Mouse (Mus musculus) limb, embryonic 15.5 days (tissue): ENCODE measurements around the gene Scgb1a1. TPM values are rescaled to one million over a fixed set of nuclear protein-coding genes. Genes with fewer than 3 reads are reported as not detected.
"Not testable (repeated sequence)": the region's sequence is repeated elsewhere in the genome, so short reads cannot be mapped to it uniquely, and the experiment has no call there.

Experiments used
- ATAC-seq: fragments of 200-750 bp; cut with Nextera tagmentation; 2 replicates; pipeline ENCODE4 v1.8.0; 2017; ENCODE audit warnings: low read depth, moderate TSS enrichment; ENCODE audit not compliant: insufficient number of reproducible peaks, low FRiP score, low TSS enrichment
- H3K27ac ChIP-seq: fragments of 300-500 bp; sonication (generic); 2 replicates; pipeline ENCODE4 v1.5.1; 2015; ENCODE audit warnings: moderate library complexity, mild to moderate bottlenecking, inconsistent platforms
- H3K27me3 ChIP-seq: fragments of 300-500 bp; sonication (generic); 2 replicates; pipeline ENCODE4 v1.6.1; 2015; ENCODE audit warnings: inconsistent platforms
- H3K36me3 ChIP-seq: fragments of 300-500 bp; sonication (generic); 2 replicates; pipeline ENCODE4 v1.6.1; 2015; ENCODE audit warnings: inconsistent platforms
- H3K4me1 ChIP-seq: fragments of 300-500 bp; sonication (generic); 2 replicates; pipeline ENCODE4 v1.6.1; 2015; ENCODE audit warnings: inconsistent platforms
- H3K4me2 ChIP-seq: fragments of 300-500 bp; sonication (generic); 2 replicates; pipeline ENCODE4 v1.6.1; 2015; ENCODE audit warnings: mild to moderate bottlenecking, inconsistent platforms
- H3K4me3 ChIP-seq: fragments of 300-500 bp; sonication (generic); 2 replicates; pipeline ENCODE4 v1.5.1; 2015; ENCODE audit warnings: mild to moderate bottlenecking, inconsistent platforms
- H3K9ac ChIP-seq: fragments of 300-500 bp; sonication (generic); 2 replicates; pipeline ENCODE4 v1.6.1; 2015; ENCODE audit warnings: inconsistent platforms
- H3K9me3 ChIP-seq: fragments of 300-500 bp; sonication (generic); 2 replicates; pipeline ENCODE4 v1.6.1; 2016; ENCODE audit warnings: inconsistent platforms
- WGBS: fragments of 180-500 bp; shearing (Covaris S2); methylation state at CpG from one replicate; pipeline ENCODE4 v1.1.7; 2015; 5-methylcytosine and 5-hydroxymethylcytosine counted together
- polyA plus RNA-seq: library from polyadenylated mRNA; unstranded; fragments of >200 nt; fragmentation: Nextera tagmentation; extraction: Ambion mirVana; gene quantifications from 2 replicates; pipeline ENCODE4 v1.2.1, GENCODE M21; 2015

The Scgb1a1 gene
- polyA plus RNA-seq, 1 experiment from 2014 or later = 1.2 TPM

DNA sequence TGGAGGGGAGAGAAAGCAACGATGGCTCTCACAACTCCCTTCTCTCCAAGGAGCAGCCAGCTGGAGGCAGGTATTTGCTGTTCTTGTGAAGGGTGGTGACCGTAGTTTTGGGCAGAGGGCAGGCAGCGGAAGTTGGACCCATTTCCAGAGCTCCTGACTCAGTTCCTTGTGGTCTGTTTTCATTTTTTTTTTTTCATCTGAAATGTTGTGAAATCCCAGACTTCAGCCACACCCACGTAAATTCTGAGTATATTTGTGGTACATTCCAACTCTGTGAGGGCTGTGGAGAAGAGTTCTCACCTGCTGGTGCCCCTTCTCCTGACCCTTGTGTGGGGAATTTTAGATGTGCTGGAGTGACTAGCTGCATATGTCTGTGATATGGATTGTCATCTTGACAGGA, 27.7 kb downstream of the Scgb1a1 start:
- Histone ChIP-seq H3K9me3 (no peaks in the 10 kb centered on the region), H3K4me2 (no peak overlapping the region), H3K27ac (no peak overlapping the region), H3K4me3 (no peak overlapping the region), H3K36me3 (no peaks in the 10 kb centered on the region), H3K9ac (no peak overlapping the region), H3K4me1 (no peaks in the 10 kb centered on the region; the same call in 1 of the 2 replicates), H3K27me3 (no peaks in the 10 kb centered on the region)
- WGBS = 60% methylated on average over 4 of the region's 4 CpGs
- no peak for ATAC-seq

DNA sequence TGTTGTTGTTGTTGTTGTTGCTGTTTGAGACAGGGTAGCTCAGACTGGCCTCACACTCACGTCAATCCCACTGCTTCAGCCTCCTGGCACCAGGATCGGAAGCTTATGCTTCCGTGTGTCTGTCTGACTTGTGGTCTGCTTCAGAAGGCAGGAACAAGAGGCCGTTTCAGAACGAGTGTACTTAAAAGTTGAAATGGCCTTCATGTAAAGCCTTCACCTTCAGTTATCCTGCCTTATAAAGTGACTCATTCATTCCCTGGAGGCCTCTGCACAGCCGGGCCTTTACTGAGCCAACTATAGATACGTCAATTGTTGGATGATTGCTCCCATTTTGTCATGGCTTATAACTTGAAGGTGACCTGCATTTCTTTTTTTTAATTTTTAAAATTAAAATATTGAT, 28.4 kb downstream of the Scgb1a1 start:
- ATAC-seq = no peak
- Histone ChIP-seq H3K27ac (no peak overlapping the region), H3K9me3 (no peaks in the 10 kb centered on the region), H3K9ac (no peak overlapping the region), H3K4me3 (no peak overlapping the region), H3K36me3 (no peaks in the 10 kb centered on the region), H3K4me2 (no peak overlapping the region), H3K27me3 (no peaks in the 10 kb centered on the region), H3K4me1 (no peaks in the 10 kb centered on the region; the same call in 1 of the 2 replicates)
- WGBS = 60% methylated on average over 7 of the region's 7 CpGs

- ATAC-seq = no peak
These were observed 28.8 kb downstream of the Scgb1a1 start for GRCm38 (mm10) chr19:9058944-9059343.

GRCm38 (mm10) chr19:9058331-9058884, 29.4 kb downstream of the Scgb1a1 start:
- no peaks in the 10 kb centered on the region for H3K27me3 ChIP-seq
- no peak for ATAC-seq
- no peaks in the 10 kb centered on the region for H3K9me3 ChIP-seq
- no peak overlapping the region for H3K27ac ChIP-seq
- H3K4me1 ChIP-seq = peaks cover 2% of the 10 kb centered on the region; the same call in 1 of the 2 replicates
- WGBS = 79% methylated on average over 1 of the region's 1 CpGs
- H3K36me3 ChIP-seq = no peaks in the 10 kb centered on the region
- H3K4me2 ChIP-seq = no peak overlapping the region
- no peak overlapping the region for H3K9ac ChIP-seq
- H3K4me3 ChIP-seq = no peak overlapping the region

More at GRCm38 (mm10) chr19:9058944-9059343, 28.8 kb downstream of the Scgb1a1 start:
- H3K9ac ChIP-seq = no peak overlapping the region
- H3K9me3 ChIP-seq = no peaks in the 10 kb centered on the region
- no peaks in the 10 kb centered on the region for H3K27me3 ChIP-seq
- H3K4me2 ChIP-seq = no peak overlapping the region
- H3K36me3 ChIP-seq = no peaks in the 10 kb centered on the region
- H3K4me3 ChIP-seq = no peak overlapping the region
- H3K27ac ChIP-seq = no peak overlapping the region
- WGBS = 67% methylated on average over 4 of the region's 4 CpGs
- no peaks in the 10 kb centered on the region; the same call in 1 of the 2 replicates for H3K4me1 ChIP-seq

- Histone ChIP-seq H3K27me3 (no peaks in the 10 kb centered on the region), H3K36me3 (no peaks in the 10 kb centered on the region), H3K4me2 (no peak overlapping the region), H3K9ac (no peak overlapping the region), H3K9me3 (no peaks in the 10 kb centered on the region), H3K4me3 (no peak overlapping the region), H3K4me1 (peaks cover 9% of the 10 kb centered on the region), H3K27ac (no peak overlapping the region)
- ATAC-seq = no peak
These were observed 30.1 kb downstream of the Scgb1a1 start for GRCm38 (mm10) chr19:9057679-9058078.

- Histone ChIP-seq H3K4me2 (no peak overlapping the region), H3K9me3 (no peaks in the 10 kb centered on the region), H3K27me3 (no peaks in the 10 kb centered on the region), H3K4me1 (peaks cover 10% of the 10 kb centered on the region), H3K4me3 (no peak overlapping the region), H3K36me3 (no peaks in the 10 kb centered on the region), H3K27ac (no peak overlapping the region), H3K9ac (no peak overlapping the region)
- 87% methylated on average over 4 of the region's 4 CpGs for WGBS
- ATAC-seq = no peak
These were observed 31.9 kb downstream of the Scgb1a1 start for GRCm38 (mm10) chr19:9055703-9056355.

- H3K4me1 ChIP-seq = peaks cover 10% of the 10 kb centered on the region
- no peak overlapping the region for H3K4me3 ChIP-seq
- no peaks in the 10 kb centered on the region for H3K27me3 ChIP-seq
- H3K4me2 ChIP-seq = no peak overlapping the region
- ATAC-seq = no peak
- H3K9ac ChIP-seq = no peak overlapping the region
- no peak overlapping the region for H3K27ac ChIP-seq
- no peaks in the 10 kb centered on the region for H3K36me3 ChIP-seq
- WGBS = 13% methylated on average over 2 of the region's 2 CpGs
- no peaks in the 10 kb centered on the region for H3K9me3 ChIP-seq
These were observed 32.6 kb downstream of the Scgb1a1 start for GRCm38 (mm10) chr19:9055153-9055552.

DNA sequence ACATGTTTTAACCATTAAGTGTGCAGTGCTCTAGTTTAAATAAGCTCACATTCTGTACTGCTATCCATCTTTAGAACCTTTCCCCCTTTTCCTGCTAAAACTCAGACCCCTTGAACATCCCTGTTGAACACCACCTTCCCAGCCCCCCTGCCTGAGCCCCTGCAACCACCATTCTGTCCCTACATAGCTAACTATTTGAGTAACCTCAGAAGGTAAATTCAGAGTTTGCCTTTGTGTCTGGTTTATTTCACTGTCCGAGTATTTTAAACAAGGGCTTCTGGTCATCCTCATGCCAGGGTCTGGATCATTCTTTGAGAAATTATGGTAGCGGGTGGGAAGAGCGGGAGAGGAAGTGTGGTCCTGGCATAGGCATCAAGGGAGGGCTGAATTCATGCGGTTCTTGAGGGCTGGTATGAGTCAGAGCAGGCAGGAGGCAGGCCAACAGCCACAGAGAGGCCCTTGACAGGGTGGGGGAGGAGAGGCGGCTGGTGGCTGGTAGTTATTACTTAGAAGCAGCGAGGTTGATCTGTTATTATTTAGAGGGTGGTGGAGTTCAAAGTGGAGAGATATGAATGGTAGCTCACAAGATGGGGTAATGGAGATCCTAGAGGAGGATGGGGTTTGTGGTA, 34.8 kb downstream of the Scgb1a1 start:
- Histone ChIP-seq H3K9ac (no peak overlapping the region), H3K4me3 (no peak overlapping the region), H3K4me2 (no peak overlapping the region), H3K27me3 (no peaks in the 10 kb centered on the region), H3K27ac (peak overlapping the region; percentile 12), H3K9me3 (no peaks in the 10 kb centered on the region), H3K36me3 (no peaks in the 10 kb centered on the region), H3K4me1 (peaks cover 10% of the 10 kb centered on the region)
- WGBS = 29% methylated on average over 6 of the region's 6 CpGs
- peak; percentile 80; the same call in 1 of the 2 replicates for ATAC-seq

DNA sequence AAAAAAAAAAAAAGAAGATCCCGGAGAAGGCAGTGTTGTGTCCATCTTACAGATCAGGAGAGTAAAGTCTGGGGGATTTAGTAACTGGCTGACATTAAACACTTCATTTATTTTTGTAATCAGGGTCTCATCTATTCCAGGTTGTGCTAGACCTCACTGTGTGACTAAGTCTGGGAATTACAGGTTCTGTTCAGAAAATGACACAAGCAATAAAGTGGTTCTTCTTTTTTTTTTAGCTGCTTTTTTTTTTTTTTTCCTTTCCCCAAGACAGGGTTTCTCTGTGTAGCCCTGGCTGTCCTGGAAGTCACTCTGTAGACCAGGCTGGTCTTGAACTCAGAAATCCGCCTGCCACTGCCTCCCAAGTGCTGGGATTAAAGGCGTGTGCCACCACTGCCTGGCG, 35.8 kb downstream of the Scgb1a1 start:
- peaks cover 16% of the 10 kb centered on the region for H3K4me1 ChIP-seq
- not testable (repeated sequence) for H3K9ac ChIP-seq, H3K27me3 ChIP-seq, H3K9me3 ChIP-seq, ATAC-seq, H3K27ac ChIP-seq, H3K36me3 ChIP-seq, H3K4me3 ChIP-seq, H3K4me2 ChIP-seq
- WGBS = 84% methylated on average over 4 of the region's 4 CpGs

GRCm38 (mm10) chr19:9050294-9051229, 37.2 kb downstream of the Scgb1a1 start:
- H3K4me1 ChIP-seq = peaks cover 16% of the 10 kb centered on the region
- no peak overlapping the region for H3K4me3 ChIP-seq
- no peak overlapping the region for H3K4me2 ChIP-seq
- 72% methylated on average over 9 of the region's 9 CpGs for WGBS
- H3K9ac ChIP-seq = no peak overlapping the region
- H3K36me3 ChIP-seq = no peaks in the 10 kb centered on the region
- H3K27ac ChIP-seq = no peak overlapping the region
- no peaks in the 10 kb centered on the region for H3K9me3 ChIP-seq
- ATAC-seq = no peak
- no peaks in the 10 kb centered on the region for H3K27me3 ChIP-seq

DNA sequence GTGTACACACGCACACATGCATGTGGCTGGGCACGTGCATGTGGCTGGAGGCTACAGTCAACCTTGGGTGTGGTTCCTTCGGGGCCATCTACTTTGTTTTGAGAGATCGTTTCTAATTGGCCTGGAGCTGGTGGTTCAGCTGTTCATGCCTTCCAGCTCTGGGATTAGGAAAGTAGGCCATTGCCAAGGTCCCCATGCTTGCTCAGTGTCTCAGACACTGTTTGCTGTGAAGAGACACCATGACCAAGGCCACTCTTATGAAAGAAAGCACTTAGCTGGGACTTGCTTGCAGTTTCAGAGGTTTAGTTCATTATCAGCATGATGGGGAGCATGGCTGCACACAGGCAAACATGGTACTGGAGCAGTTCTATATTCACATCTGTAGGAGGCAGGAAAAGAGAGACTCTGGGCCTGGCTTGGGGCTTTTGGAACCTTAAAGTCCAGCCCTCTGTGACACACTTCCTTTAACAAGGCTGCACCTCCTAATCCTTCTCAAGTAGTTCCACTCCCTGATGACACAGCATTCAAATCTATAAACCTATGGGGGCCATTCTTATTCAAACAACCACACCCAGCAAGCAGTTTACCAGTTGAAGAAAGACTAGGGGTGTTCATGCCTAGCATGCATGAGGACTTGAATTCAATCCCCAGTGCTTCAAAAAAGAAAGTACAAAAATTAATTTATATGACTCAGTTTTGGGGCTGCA, 38.6 kb downstream of the Scgb1a1 start:
- Histone ChIP-seq H3K27ac (no peak overlapping the region), H3K9me3 (no peaks in the 10 kb centered on the region), H3K27me3 (no peaks in the 10 kb centered on the region), H3K4me2 (no peak overlapping the region), H3K36me3 (no peaks in the 10 kb centered on the region), H3K4me3 (no peak overlapping the region), H3K9ac (no peak overlapping the region), H3K4me1 (peaks cover 16% of the 10 kb centered on the region)
- ATAC-seq = no peak
- 83% methylated on average over 4 of the region's 4 CpGs for WGBS
